Mouse (Mus musculus) lung, adult 18-20 months (tissue): ENCODE data around the gene Psg29.

Experiments used
- DNase-seq, 2 experiments: peaks; one replicate each; pipeline ENCODE4 v3.0.0; 2022; ENCODE audit warnings: mixed read lengths in 2 of 2

The Psg29 gene

DNA sequence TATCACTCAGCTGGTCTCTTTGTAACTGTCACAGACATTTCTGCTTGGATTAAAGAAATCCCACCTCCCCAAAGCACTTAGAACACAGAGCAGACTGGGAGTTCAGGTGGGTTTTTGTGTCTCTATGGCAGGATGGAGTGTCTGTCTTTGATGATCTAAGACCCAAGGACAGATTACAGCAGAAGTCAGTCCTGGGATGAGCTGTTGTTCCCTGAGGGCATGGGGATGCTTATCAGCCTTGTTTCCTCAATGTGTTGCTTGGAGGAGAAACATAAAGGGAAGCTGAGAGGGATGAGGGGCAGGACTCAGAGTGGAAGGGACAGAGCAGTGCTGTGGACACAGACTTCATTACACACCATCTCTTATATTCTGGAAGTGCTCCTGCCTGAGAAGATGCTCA lies at the start of gene Psg29:
Gene Psg29, plus strand, starts transcription at position 301 of the 400 bp plus-strand sequence.
- DNase-seq, result no peak

DNA sequence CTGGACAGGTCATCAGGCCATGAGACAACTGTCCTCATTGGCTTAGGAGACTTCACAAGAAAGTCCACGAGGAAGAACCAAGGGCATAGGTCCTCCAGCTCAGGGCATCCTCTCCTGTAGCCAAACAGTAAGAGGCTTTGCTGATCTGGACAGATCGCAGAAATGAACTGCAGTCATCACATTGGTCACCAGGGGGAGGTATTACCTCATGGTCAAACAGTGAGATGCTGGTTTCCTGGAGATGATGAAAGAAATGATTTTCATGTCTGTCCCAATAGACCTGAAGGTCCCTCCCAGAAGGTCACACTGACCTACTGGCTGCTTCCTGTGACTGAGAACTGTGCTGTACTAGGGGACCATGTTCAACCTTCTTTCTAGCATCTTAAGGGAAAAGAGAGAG lies 47.6 kb upstream of the Psg29 start:
- peak in 1 of 2 experiments; percentile 12 for DNase-seq

DNA sequence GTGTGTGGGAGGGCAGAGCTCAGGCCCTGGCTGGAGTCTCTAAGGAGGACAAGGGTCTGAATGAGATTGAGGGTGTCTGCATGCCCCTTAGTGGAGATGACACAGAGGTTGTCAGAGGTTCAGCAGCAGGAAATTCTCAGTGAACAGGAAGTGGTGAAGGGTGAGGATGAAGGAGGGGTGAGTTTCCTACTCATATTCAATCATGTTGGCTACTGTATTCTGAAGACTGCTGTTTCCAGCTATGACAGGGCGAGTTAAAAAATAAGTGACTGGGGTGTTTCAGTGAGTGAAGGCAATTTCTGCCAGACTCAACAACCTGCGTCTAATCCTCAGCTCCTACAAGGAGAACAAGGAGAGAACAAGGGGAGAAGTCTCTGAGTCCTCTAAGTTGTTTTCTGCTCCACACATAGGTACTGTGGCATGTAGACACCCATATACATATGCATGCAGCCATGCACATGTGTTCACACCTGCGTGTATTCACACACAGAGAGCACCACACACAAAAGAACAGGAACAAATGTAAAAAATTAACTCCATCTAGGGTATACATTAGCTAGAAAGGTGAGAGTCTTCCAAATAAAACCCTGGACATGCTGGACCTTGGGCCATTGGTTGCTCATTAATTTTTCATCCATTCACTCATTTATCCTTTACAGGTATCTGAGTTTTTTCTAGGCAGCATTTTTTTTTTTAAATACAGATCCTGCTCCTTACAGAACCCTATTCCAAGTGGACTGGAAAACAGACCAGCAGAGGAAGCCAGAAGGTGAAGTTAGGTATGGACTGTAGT lies 46.2 kb upstream of the Psg29 start:
- DNase-seq, result no peak

DNA sequence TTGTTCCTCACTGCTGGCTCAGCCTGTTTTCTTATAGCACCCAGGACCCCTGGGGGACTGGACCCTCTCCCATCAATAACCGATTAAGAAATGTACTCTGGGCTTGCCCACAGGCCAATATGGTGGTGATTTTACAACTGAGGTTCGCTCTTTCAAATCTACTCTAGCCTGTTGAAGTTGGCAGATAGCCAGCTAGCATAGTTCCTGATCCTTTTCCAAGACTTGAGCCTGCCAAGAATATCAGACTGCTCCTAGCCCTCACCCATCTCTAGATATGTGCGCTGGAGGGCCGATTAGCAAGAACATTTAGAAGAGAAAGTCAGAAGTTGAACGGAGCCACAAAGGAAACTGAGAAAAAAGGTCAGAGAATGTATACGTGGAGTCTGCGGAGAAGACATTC lies 44.3 kb upstream of the Psg29 start:
- DNase-seq, result no peak

DNA sequence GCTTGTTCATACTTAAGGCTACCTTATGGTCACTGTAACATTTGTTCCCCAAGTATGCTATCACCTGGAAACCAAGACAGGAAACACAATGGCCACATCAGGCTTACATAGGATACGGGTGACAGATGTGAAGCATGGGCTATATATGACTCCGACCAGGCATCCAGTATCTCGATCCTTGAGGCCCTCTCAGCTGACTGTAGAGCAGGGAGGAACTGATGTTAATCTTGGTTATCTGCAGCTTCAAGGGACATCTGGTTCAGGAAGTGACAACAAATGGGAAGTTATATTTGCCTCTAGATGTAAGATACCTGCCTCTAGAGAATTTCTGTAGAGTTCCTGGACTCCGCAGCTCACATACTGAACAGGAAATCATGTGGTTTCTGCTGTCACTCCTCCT lies 31.4 kb upstream of the Psg29 start:
- no peak for DNase-seq

DNA sequence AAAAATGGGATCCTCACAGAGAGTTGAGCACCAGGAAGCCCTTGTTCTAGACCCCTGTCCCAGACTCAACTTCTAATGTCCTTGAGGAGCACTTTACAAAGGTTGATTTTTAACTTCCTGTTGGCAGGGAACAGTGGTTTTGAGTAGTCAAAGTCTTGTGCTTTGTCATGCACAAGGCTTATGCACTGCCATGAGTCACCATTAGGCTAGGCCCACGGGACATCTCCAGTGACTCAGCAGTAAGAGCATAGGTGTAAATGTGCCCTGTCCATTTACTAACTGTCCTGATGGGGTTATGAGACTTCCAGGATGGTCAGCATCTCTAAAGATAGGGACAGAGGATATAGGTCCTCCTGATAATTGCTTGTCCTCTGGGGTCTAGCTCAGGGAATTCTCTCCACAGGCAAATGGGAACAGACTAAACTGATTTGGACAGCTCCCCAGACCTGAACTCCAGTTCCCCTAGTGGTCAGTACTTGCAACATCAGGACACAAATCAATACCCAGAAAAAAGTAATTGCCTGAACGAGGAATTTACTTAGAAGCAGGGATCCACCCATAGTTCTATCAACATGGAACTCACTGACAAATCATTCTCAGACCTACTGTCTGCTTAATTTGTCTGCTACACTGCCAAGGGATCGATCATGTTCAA lies 2.4 kb downstream of the Psg29 start:
- no peak for DNase-seq
